Mouse (Mus musculus) erythroblast, embryonic 14.5 days (primary cell): ENCODE results near the gene Pds5a.

Experiments
- GATA1 ChIP-seq: IDR thresholded peaks from 2 replicates; pipeline ENCODE4 v1.6.1; 2012; ENCODE audit warnings: low read length, inconsistent platforms, mixed read lengths
- TAL1 ChIP-seq: IDR thresholded peaks from 3 replicates; pipeline ENCODE4 v1.6.1; 2012; ENCODE audit warnings: low read length, inconsistent platforms, mixed read lengths

DNA sequence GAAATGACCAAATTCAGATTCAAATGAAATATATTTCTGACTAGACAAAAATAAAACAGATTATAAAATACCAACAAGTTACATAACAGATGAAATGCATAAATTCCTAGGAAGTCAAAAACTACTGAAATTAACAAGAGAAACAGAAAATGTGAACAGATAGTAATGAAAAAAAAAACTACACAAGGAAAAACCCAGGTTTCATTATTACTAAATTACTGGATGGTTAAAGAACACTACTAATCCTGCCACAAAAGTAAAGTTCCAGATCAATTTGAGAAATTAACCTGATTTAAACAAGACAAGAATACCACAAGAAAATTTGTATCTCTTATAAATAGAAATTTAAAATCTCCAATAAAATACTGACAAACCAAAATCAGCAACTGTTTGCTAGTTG is 25.9 kb downstream of the Pds5a start:
- TF ChIP-seq GATA1 (no peak), TAL1 (no peak)
